Comparison of ENCODE assay signal across 8 mouse cellular contexts in genomic region chr14:24826471-24827337, GRCm38 (mm10).
DNase-seq lines count a peak whose midpoint lies in the region; ATAC-seq lines count a peak whose summit lies in the region.
"Had no signal": no experiment of that assay in that cellular context is flagged by ENCODE, and none has a peak within 500 bp of the region (broad histone marks: within the 10 kb centered on the region; RNA-seq: fewer than 3 reads in every experiment).

No protein-coding gene starts in this region.

- H3K4me2 ChIP-seq in forebrain, embryonic 15.5 days (replicated peaks), result no peak overlapping the region
- H3K4me2 ChIP-seq in midbrain, embryonic 11.5 days, result peak overlapping the region; percentile 25; the same call in 1 of the 2 replicates
- H3K4me2 ChIP-seq: heart, embryonic 15.5 days had no signal

- DNase-seq in right cerebral cortex, adult 2 months (ENCODE audit: low spot score in 2 of 2), result peak; percentile 56 to 62
- no peak for DNase-seq in right cerebral cortex, postnatal 4 days
- peak; percentile 95 for DNase-seq in midbrain, embryonic 11.5 days (ENCODE audit: low spot score, missing footprints)
- DNase-seq in thymus, postnatal 25 days, result no peak
- no peak for DNase-seq in ovary, postnatal 14 days (ENCODE audit: low spot score)
- DNase-seq in layer of hippocampus, adult 9-10 months (ENCODE audit: low spot score), result no peak

- peaks cover 38% of the 10 kb centered on the region for H3K4me1 ChIP-seq in forebrain, embryonic 15.5 days
- H3K4me1 ChIP-seq in midbrain, embryonic 11.5 days (ENCODE audit: control insufficient read depth, insufficient read depth, low read length), result peaks cover 51% of the 10 kb centered on the region

- H3K27ac ChIP-seq in forebrain, embryonic 15.5 days (replicated peaks), result peak overlapping the region; percentile 83
- H3K27ac ChIP-seq in midbrain, embryonic 11.5 days (ENCODE audit: low read depth, low read length), result peak overlapping the region; percentile 96

- H3K27me3 ChIP-seq in forebrain, embryonic 15.5 days, result no peaks in the 10 kb centered on the region
- no peaks in the 10 kb centered on the region for H3K27me3 ChIP-seq in midbrain, embryonic 11.5 days (ENCODE audit: control insufficient read depth, insufficient read depth, low read length)

- H3K4me3 ChIP-seq in forebrain, embryonic 15.5 days, result no peak overlapping the region
- H3K4me3 ChIP-seq in midbrain, embryonic 11.5 days (ENCODE audit: low read depth, low read length), result no peak overlapping the region
- H3K4me3 ChIP-seq: heart, embryonic 15.5 days had no signal

- ATAC-seq in forebrain, embryonic 15.5 days (replicated peaks), result no peak
- peak; percentile 79 for ATAC-seq in midbrain, embryonic 11.5 days (ENCODE audit: low FRiP score)

- H3K9ac ChIP-seq in forebrain, embryonic 15.5 days (replicated peaks), result no peak overlapping the region
- H3K9ac ChIP-seq in midbrain, embryonic 11.5 days (ENCODE audit: low read length), result peak overlapping the region; percentile 9; the same call in 1 of the 2 replicates

- no peaks in the 10 kb centered on the region for H3K9me3 ChIP-seq in forebrain, embryonic 15.5 days
- H3K9me3 ChIP-seq in midbrain, embryonic 11.5 days (ENCODE audit: control insufficient read depth, low read length), result no peaks in the 10 kb centered on the region
- H3K9me3 ChIP-seq: heart, embryonic 15.5 days had no signal

- no peaks in the 10 kb centered on the region for H3K36me3 ChIP-seq in forebrain, embryonic 15.5 days
- no peaks in the 10 kb centered on the region for H3K36me3 ChIP-seq in midbrain, embryonic 11.5 days (ENCODE audit: control insufficient read depth, insufficient read depth, low read length)
- H3K36me3 ChIP-seq: heart, embryonic 15.5 days had no signal

- 9% methylated on average over 13 of the region's 13 CpGs for WGBS in forebrain, embryonic 15.5 days
- WGBS in midbrain, embryonic 11.5 days, result 17% methylated on average over 13 of the region's 13 CpGs

Comparison
In these comparisons a context has a peak if more than half of its experiments do, and no peak if none do; other contexts are left out.
1. DNase-seq: peak in right cerebral cortex, adult 2 months (2 of 2) and midbrain, embryonic 11.5 days (single experiment); none in right cerebral cortex, postnatal 4 days (single experiment), thymus, postnatal 25 days (single experiment), ovary, postnatal 14 days (single experiment) and layer of hippocampus, adult 9-10 months (single experiment).